Mouse (Mus musculus) T-helper 2 cell (primary cell): ENCODE data around the gene Gmds.

Source experiments
- in situ Hi-C: fragments of 300-600 bp; cut with MboI, MseI; formaldehyde crosslinking; loops from one replicate; pipeline ENCODE4 v1.15.1; 2025; ENCODE audit warnings: high pct_unique_total_duplicates

Gmds gene

DNA sequence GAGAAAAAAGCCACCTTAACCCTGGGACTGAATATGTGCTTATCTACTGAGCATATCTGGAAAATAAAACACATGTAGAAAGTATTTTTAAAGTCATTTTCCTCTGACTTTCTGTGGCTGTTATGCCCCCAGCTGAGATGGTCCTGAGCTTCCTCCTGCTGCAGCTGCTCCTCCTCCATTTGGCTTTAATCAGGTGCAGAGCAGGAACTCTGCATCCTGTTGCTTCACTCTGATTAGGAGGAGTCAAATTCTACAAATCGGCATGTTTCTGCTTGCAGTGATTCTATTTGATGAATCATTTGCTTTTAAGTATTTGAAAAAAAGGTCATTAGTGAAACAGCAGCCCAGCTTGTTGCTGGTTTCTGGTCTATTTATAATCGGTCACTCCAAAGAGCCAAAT is 177.0 kb downstream of the Gmds start:
- in situ Hi-C loops, result no loop called here

- in situ Hi-C loops, result no loop called here
Measured at GRCm38 (mm10) chr13:32158240-32158639, 180.3 kb downstream of the Gmds start.

DNA sequence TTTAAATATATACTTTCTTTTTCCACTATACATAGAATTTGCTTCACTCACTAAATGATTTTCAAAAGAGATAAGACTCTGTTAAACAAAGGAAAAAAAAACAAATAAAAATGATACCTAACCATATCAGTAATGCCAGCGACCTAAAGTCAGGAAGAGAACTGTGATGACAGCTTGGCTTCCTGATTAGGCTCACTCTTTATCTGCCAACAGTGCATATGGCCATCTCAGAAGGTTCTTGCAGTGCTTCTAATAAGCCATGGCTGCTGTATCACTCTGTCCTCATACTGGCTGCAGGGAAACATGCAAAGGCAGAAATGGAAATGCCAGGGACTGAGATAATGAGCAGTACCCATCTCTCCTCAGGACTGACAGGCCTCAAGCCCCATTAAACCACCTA is 192.6 kb downstream of the Gmds start:
- in situ Hi-C loops, result no loop called here

DNA sequence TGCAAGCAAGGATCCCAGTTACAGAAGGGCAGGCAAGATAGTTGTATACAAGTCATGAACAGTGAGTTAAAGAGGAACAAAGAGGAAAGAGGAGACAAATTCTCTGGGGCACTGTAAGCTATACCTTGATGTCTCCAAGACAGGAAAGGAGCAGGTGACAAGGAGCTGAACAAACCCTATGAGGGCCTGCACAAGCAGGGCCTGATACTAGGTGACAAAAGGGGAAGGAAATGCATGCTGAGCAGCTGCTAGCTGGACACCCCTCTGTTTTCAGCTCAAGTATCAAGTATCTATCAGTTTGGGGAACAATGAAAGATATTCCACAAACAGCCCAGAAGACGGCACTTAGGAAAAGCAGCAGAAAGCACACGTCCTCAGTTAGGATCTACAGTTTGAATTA is 193.4 kb downstream of the Gmds start:
- in situ Hi-C loops, result no loop called here

DNA sequence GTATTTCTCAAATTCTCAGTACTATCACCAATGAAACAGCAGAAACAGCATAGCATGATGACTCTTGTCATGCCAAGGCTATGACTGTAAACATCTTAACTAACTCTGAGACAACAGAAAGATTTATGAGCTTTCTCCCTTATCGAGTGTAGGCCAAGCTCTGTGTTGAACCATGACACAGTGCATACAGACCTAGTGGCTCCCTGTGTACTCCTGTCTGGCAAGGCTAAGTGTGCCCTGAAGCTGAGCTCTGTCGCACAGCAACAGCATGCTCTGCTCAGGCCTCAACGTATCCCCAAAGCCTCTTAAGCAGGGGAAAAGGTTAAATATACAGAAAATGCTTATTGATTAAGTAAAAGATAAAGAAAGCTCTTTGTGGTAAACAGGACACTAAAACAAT is 194.9 kb downstream of the Gmds start:
- in situ Hi-C loops, result no loop called here

DNA sequence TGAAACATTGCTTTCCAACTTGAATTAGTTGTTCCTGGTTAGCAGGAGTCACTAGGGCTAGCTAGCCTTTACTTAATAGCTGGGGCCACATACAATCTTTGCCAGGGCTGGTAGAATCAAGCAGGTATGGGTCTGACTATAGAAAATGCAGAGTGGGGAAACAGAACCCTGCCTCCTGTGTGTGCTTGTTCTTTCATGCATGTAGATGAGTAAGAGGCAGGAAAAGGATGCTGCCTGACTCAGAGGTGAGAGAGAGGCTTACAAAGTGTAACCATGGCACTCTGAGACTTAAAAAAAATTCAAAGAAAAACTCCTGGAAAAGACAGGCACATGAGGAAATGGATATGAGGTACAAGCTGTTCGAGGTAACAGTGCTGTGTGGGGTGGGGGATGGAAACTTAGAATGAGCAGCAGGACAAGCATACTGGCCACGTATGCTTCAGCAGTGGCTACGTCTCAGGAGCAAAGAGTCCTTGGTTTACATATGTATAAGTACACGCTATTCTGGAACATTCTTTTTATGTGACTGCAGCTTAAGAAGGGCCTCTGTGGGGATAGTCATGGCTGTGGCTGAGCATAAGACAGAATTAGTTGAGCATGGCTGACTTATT is 203.8 kb downstream of the Gmds start:
- in situ Hi-C loops, result loop anchor here (10.0 kb wide), 1 partner anchor 1030 kb away; no protein-coding TSS in a partner anchor

- in situ Hi-C loops, result loop anchor here (10.0 kb wide), 1 partner anchor 1035 kb away; no protein-coding TSS in a partner anchor
Measured at GRCm38 (mm10) chr13:32129970-32130369, 208.6 kb downstream of the Gmds start.

DNA sequence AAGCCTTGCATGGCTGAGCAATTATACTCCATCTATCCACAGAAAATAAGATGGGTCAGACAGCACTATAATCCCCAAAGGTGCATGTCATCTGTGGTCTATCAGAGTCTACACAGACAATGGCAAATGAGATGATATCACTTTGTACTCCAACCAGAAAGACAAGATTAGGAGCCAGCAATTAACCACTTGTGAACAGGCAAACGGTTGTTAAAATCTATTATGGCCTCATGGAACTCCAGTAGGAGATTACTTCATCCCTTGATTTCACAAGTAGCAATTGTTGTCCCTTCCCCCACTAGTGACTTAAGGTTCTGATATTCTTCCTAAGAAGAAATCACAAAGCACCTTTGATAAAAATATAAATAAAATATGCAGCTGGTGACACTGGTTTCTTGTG is 220.2 kb downstream of the Gmds start:
- in situ Hi-C loops, result no loop called here

DNA sequence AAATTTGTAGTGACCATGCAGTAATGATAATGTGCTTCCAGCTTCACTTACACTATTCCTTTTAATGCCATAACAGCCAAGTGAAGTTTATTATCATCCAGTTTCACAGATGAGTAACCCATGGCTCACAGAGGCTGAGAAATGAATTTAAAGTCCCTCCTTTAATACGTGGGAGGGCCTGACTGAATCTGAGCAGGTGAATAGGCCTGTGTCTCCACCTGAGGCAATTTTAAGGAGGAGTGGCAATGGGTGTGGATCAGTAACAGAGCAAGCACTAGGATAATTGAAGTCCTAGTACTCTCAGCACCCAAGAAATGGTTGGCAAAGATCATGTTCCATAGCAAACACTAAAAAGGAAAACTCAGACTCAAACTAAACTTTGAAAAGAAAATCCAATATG is 223.1 kb downstream of the Gmds start:
- in situ Hi-C loops, result no loop called here

DNA sequence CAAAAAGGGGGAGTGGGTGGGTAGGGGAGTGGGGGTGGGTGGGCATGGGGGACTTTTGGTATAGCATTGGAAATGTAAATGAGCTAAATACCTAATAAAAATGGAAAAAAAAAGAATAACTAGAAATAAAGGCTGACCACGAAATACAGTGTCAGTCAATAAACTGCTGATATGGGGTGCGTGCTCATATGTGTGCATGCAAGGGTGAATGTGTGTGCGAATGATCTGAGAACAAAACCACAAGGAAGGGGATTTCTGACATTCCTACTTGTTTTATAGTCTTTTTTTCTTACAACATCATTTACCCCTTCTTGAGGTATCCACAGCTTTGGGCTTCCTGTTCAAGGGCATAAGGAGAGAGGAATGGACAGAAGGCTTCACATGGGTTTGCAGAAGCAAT is 224.7 kb downstream of the Gmds start:
- in situ Hi-C loops, result no loop called here

DNA sequence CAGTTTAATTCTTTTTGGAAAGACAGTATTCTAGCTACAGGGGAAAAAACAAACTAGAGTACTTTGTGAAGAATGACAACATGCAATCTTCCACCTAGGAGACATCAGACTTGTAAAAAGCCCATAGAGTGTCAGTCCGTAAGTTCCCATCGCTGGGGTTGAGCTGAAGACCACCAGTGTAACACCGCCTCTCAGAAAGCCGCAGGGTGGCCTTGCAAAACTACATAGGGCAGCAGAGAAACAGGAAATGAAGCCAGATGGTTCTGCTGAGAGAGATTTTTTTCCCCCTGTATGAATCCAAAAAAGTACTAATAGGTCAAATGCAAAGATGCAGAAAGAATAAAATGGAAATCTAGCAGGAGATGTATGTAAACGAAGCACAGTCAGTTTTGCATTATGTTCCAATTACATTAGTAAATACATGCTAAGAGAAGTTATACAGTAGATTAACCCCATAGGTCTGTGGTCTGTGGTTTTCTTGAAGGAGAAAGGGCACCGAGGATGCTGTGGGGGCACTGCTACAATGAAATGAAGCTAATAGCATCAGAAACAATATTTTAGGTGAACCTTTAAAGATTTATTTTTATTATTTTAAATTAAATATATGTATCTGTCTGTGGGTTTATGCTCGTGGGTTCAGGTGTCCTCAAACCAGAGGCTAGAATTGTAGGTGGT is 250.1 kb downstream of the Gmds start:
- in situ Hi-C loops, result no loop called here

- in situ Hi-C loops, result no loop called here
Measured at GRCm38 (mm10) chr13:32080520-32081249, 257.9 kb downstream of the Gmds start.

- in situ Hi-C loops, result no loop called here
Measured at GRCm38 (mm10) chr13:32073630-32074029, 264.9 kb downstream of the Gmds start.

- in situ Hi-C loops, result no loop called here
Measured at GRCm38 (mm10) chr13:32055321-32055720, 283.2 kb downstream of the Gmds start.

DNA sequence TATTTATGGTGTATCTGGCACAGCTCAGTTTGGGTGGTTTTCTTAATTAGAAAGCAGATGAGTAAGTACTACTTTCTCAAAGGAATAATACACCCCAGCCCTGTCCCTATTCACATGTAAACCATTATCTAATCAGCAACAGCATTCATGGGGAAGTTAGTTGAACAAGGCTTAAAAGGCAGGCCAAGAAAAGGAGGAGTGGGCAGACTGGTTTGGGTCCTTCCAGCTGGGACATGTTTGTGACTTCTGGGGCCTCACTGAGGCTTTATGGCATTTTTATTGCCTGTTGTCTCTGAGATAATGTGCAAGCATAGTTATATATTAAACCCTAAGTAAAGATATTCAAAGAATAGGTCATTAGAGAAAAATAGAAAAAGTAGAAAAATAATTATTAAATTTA is 285.0 kb downstream of the Gmds start:
- in situ Hi-C loops, result no loop called here

- in situ Hi-C loops, result no loop called here
Measured at GRCm38 (mm10) chr13:32047980-32048959, 290.3 kb downstream of the Gmds start.

DNA sequence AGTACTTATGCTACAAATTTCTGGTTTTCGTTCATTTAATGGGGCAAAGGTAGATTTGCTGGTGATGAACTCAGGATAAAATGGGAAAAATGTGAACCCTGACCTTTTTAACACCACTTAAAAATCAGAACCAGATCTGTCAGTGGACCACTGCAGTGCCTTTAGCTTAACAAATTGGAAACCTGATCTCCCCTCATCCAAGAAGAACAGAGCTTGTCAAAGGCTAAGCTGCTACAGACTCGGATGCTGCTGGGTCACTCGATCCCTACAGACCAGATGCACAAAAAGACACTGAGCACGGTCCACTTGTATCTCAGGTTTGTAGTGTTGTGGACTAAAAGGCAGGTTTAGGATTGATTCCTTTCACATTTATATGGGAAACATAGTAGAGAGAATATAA is 291.6 kb downstream of the Gmds start:
- in situ Hi-C loops, result no loop called here

DNA sequence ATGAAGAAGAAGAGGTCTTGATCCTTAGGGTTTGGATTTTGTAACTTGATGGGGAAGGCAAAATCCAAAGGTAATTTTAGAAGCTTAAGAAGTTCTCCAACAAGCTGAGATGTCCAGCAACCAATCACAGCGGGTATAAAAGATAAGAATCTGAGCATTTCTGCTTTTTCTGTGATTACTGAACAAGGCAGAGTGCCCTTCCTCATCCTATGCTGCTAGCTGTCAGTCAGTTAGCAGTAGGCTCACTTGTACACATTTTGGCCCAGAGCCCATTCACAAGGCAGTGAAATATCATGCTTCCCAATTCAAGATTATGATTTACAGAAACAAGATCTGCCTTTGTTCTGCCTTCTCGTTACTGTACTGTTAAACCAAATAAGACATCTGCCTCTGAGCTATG is 295.8 kb downstream of the Gmds start:
- in situ Hi-C loops, result no loop called here

- in situ Hi-C loops, result no loop called here
Measured at GRCm38 (mm10) chr13:32040822-32041221, 297.7 kb downstream of the Gmds start.

DNA sequence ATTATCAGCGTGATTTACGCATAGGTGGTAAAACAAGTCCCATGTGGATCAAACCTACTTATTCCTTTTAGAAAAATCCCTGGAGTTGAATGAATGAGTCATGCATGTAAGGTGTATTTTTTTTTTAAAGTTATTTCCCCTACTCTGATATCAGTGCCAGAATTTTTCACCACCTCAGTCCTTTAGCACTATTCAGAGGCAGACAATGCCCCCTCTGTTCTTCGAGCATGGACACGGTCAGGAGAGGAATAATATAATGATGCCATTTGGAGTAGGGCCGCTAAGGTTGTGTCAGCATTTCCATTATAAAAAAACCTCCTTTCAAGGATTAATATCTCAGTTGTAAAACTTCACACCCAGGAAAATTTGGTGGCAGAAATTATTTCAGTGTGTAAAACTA is 301.6 kb downstream of the Gmds start:
- in situ Hi-C loops, result no loop called here

DNA sequence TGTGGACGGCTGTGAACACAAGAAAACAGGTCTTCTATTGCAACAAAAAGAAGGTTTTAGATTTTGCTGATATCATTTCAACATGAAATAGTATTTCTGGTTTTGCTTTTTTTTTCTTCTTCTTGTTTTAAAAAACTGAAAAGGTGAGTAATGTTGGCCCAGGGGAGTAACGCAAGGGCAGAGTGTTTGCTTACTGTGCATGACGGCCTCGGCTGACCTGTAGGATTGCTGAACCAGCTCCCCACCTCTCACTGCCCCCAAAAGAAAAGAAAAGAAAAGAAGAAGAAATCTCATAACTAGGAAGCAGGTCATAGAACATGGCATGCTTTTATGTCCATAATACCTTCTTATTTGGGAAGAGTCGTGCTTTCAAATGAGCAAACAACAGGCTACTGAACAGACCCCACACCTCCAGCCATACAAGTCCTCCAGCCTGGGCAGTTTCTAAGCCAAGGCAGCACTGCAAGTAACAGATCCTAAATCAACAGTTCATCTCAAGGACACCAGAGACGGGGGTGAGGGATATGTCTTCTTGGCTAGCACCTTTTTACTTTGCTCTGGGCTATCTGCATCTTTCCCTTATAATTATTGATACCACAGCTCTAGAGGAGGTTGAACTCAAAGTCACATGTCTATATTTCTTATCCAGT is 303.6 kb downstream of the Gmds start:
- in situ Hi-C loops, result no loop called here
